Mouse (Mus musculus): ENCODE data around the gene Ide. TPM values are rescaled to one million over a fixed set of nuclear protein-coding genes. Genes with fewer than 3 reads are reported as not detected.

Gene Ide
- total RNA-seq, 2 experiments from 2014 or later = 23.3 to 24.7 TPM

GRCm38 (mm10) chr19:37281710-37282109 lies 55.9 kb downstream of the Ide start:
- no peak for ATAC-seq (replicated peaks; ENCODE audit: low FRiP score, poor library complexity, severe bottlenecking)

- ATAC-seq (replicated peaks; ENCODE audit: low FRiP score, poor library complexity, severe bottlenecking) = no peak
These were observed 58.5 kb downstream of the Ide start for GRCm38 (mm10) chr19:37279194-37279593.

- no peak for ATAC-seq (replicated peaks; ENCODE audit: low FRiP score, poor library complexity, severe bottlenecking)
These were observed 62.1 kb downstream of the Ide start for GRCm38 (mm10) chr19:37275555-37275954.

- ATAC-seq (replicated peaks; ENCODE audit: low FRiP score, poor library complexity, severe bottlenecking) = no peak
These were observed 68.5 kb downstream of the Ide start for GRCm38 (mm10) chr19:37269106-37269505.

GRCm38 (mm10) chr19:37265333-37266103 lies 72.1 kb downstream of the Ide start:
- peak; percentile 97 for ATAC-seq (replicated peaks; ENCODE audit: low FRiP score, poor library complexity, severe bottlenecking)

- ATAC-seq (replicated peaks; ENCODE audit: low FRiP score, poor library complexity, severe bottlenecking) = no peak
These were observed 73.4 kb downstream of the Ide start for GRCm38 (mm10) chr19:37263943-37264897.

- ATAC-seq (replicated peaks; ENCODE audit: low FRiP score, poor library complexity, severe bottlenecking) = no peak
These were observed 74.1 kb downstream of the Ide start for GRCm38 (mm10) chr19:37263566-37263942.

- ATAC-seq (replicated peaks; ENCODE audit: low FRiP score, poor library complexity, severe bottlenecking) = no peak
These were observed 75.3 kb downstream of the Ide start for GRCm38 (mm10) chr19:37262389-37262788.

GRCm38 (mm10) chr19:37255321-37255720 lies 82.3 kb downstream of the Ide start:
- no peak for ATAC-seq (replicated peaks; ENCODE audit: low FRiP score, poor library complexity, severe bottlenecking)

GRCm38 (mm10) chr19:37252104-37252503 lies 85.5 kb downstream of the Ide start:
- peak; percentile 61; the same call in 1 of the 2 replicates for ATAC-seq (replicated peaks; ENCODE audit: low FRiP score, poor library complexity, severe bottlenecking)

- no peak for ATAC-seq (replicated peaks; ENCODE audit: low FRiP score, poor library complexity, severe bottlenecking)
These were observed 89.5 kb downstream of the Ide start for GRCm38 (mm10) chr19:37248199-37248598.

GRCm38 (mm10) chr19:37246859-37247258 lies 90.8 kb downstream of the Ide start:
- ATAC-seq (replicated peaks; ENCODE audit: low FRiP score, poor library complexity, severe bottlenecking) = no peak

- no peak for ATAC-seq (replicated peaks; ENCODE audit: low FRiP score, poor library complexity, severe bottlenecking)
These were observed 94.9 kb downstream of the Ide start for GRCm38 (mm10) chr19:37242707-37243106.

GRCm38 (mm10) chr19:37241201-37241600 lies 96.5 kb downstream of the Ide start:
- no peak for ATAC-seq (replicated peaks; ENCODE audit: low FRiP score, poor library complexity, severe bottlenecking)

GRCm38 (mm10) chr19:37239096-37239495 lies 98.6 kb downstream of the Ide start:
- ATAC-seq (replicated peaks; ENCODE audit: low FRiP score, poor library complexity, severe bottlenecking) = no peak

GRCm38 (mm10) chr19:37238651-37239050 lies 99.0 kb downstream of the Ide start:
- 0 out of 2 replicates have a peak, but pooled peaks have one; percentile 15 for ATAC-seq (replicated peaks; ENCODE audit: low FRiP score, poor library complexity, severe bottlenecking)

- ATAC-seq (replicated peaks; ENCODE audit: low FRiP score, poor library complexity, severe bottlenecking) = peak; percentile 65
These were observed 99.8 kb downstream of the Ide start for GRCm38 (mm10) chr19:37237712-37238437.

GRCm38 (mm10) chr19:37237306-37237705 lies 100.3 kb downstream of the Ide start:
- ATAC-seq (replicated peaks; ENCODE audit: low FRiP score, poor library complexity, severe bottlenecking) = peak; percentile 47

- ATAC-seq (replicated peaks; ENCODE audit: low FRiP score, poor library complexity, severe bottlenecking) = no peak
These were observed 101.8 kb downstream of the Ide start for GRCm38 (mm10) chr19:37235818-37236217.
